Mouse (Mus musculus): ENCODE data around the gene Catsper1. TPM values are rescaled to one million over a fixed set of nuclear protein-coding genes. Genes with fewer than 3 reads are reported as not detected.

The Catsper1 gene
- polyA plus RNA-seq, 1 experiment: not detected

Other genes with a start within 250 kb of the Catsper1 start
- gene Yif1a, start 247.2 kb upstream of the Catsper1 start, polyA plus RNA-seq (2012; rRNA removed): 44.7 and 45.1 TPM in 2 replicates
- gene Cnih2, start 237.2 kb upstream of the Catsper1 start, polyA plus RNA-seq (2012; rRNA removed): 383 and 422 TPM in 2 replicates
- 190 and 208 TPM in 2 replicates for gene Rab1b, start 228.7 kb upstream of the Catsper1 start, polyA plus RNA-seq (2012; rRNA removed)
- gene Klc2, start 217.2 kb upstream of the Catsper1 start, polyA plus RNA-seq (2012; rRNA removed): 183 and 187 TPM in 2 replicates
- gene Pacs1, start 62.6 kb upstream of the Catsper1 start, polyA plus RNA-seq (2012; rRNA removed): 43.3 and 47.3 TPM in 2 replicates
- gene Sf3b2, start 40.3 kb upstream of the Catsper1 start, polyA plus RNA-seq (2012; rRNA removed): 168 and 172 TPM in 2 replicates
- 61.5 and 70.3 TPM in 2 replicates for gene Gal3st3, start 37.4 kb upstream of the Catsper1 start, polyA plus RNA-seq (2012; rRNA removed)
- gene Cst6, start 13.8 kb downstream of the Catsper1 start, polyA plus RNA-seq (2012; rRNA removed): 9.6 and 10.2 TPM in 2 replicates
- gene Eif1ad, start 31.0 kb downstream of the Catsper1 start, polyA plus RNA-seq (2012; rRNA removed): 25.4 and 27.0 TPM in 2 replicates
- 95.2 and 99.8 TPM in 2 replicates for gene Banf1, start 31.4 kb downstream of the Catsper1 start, polyA plus RNA-seq (2012; rRNA removed)
- gene Sart1, start 53.0 kb downstream of the Catsper1 start, polyA plus RNA-seq (2012; rRNA removed): 70.5 and 85.4 TPM in 2 replicates
- gene Tsga10ip, start 66.8 kb downstream of the Catsper1 start, polyA plus RNA-seq (2012; rRNA removed): not detected in 2 replicates
- gene Drap1, start 89.2 kb downstream of the Catsper1 start, polyA plus RNA-seq (2012; rRNA removed): 305 and 342 TPM in 2 replicates
- 94.3 and 95.0 TPM in 2 replicates for gene AI837181, start 89.4 kb downstream of the Catsper1 start, polyA plus RNA-seq (2012; rRNA removed)
- gene Fosl1, start 111.8 kb downstream of the Catsper1 start, polyA plus RNA-seq (2012; rRNA removed): 0.06 and 0.19 TPM in 2 replicates
- gene Ccdc85b, start 122.2 kb downstream of the Catsper1 start, polyA plus RNA-seq (2012; rRNA removed): 22.4 and 24.7 TPM in 2 replicates
- gene Fibp, start 124.9 kb downstream of the Catsper1 start, polyA plus RNA-seq (2012; rRNA removed): 130 and 142 TPM in 2 replicates
- gene Ctsw, start 132.8 kb downstream of the Catsper1 start, polyA plus RNA-seq (2012; rRNA removed): 0.38 and 0.40 TPM in 2 replicates
- gene Efemp2, start 138.2 kb downstream of the Catsper1 start, polyA plus RNA-seq (2012; rRNA removed): 36.5 and 37.4 TPM in 2 replicates
- 42.4 TPM in 2 replicates for gene Mus81, start 152.7 kb downstream of the Catsper1 start, polyA plus RNA-seq (2012; rRNA removed)
- gene Cfl1, start 154.7 kb downstream of the Catsper1 start, polyA plus RNA-seq (2012; rRNA removed): 1,335 and 1,444 TPM in 2 replicates
- gene 1700020D05Rik, start 168.0 kb downstream of the Catsper1 start, polyA plus RNA-seq (2012; rRNA removed): 5.4 and 5.9 TPM in 2 replicates
- gene Snx32, start 174.8 kb downstream of the Catsper1 start, polyA plus RNA-seq (2012; rRNA removed): 152 and 164 TPM in 2 replicates
- 0.04 TPM in 2 replicates for gene Ovol1, start 224.9 kb downstream of the Catsper1 start, polyA plus RNA-seq (2012; rRNA removed)
- gene Ap5b1, start 232.3 kb downstream of the Catsper1 start, polyA plus RNA-seq (2012; rRNA removed): 2.5 and 2.8 TPM in 2 replicates